Mouse (Mus musculus) liver (tissue): ENCODE data around the gene Clk2.
"Not testable (repeated sequence)": the region's sequence is repeated elsewhere in the genome, so short reads cannot be mapped to it uniquely, and the experiment has no call there.

Experiments
- DNase-seq: peaks from one replicate; pipeline ENCODE4 v3.0.0-alpha.2; 2020; ENCODE audit warnings: mixed read lengths

Gene Clk2

DNA sequence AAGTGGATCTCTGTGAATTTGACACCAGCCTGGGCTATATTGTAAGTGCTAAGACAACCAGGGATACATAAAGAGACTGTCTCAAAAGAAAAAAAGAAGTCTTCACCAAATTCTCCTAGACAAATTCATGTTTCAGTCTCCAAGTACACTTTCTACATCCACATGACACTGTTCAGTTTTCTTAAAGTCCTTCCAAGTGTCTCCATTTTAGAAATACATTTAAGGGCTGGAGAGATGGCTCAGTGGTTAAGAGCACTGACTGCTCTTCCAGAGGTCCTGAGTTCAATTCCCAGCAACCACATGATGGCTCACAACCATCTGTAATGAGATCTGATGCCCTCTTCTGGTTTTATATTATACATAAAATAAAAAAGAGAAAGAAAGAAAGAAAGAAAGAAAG is 3.4 kb upstream of the Clk2 start:
- DNase-seq = not testable (repeated sequence)

DNA sequence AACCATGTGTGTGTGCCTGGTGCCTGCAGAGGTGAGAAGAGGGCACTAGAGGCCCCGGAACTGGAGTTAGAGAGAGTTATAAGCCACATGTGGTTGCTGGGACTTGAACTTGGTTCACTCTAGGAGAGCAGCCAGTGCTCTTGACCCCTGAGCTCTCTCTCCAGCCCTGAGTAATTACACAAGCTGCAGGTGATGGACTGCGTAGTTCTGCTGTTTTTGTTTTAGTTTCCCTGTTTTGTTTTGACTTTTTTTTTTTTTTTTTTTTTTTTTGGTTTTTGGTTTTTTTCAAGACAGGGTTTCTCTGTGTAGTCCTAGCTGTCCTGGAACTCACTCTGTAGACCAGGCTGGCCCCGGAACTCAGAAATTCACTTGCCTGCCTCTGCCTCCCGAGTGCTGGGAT is 2.8 kb upstream of the Clk2 start:
- no peak for DNase-seq

GRCm38 (mm10) chr3:89163123-89163522 is 1.5 kb upstream of the Clk2 start:
- no peak for DNase-seq

- no peak for DNase-seq
These were observed 851 bp upstream of the Clk2 start for GRCm38 (mm10) chr3:89163643-89164245.

GRCm38 (mm10) chr3:89165268-89165870 is 774 bp downstream of the Clk2 start:
- DNase-seq = no peak

GRCm38 (mm10) chr3:89166945-89167344 is 2.4 kb downstream of the Clk2 start:
- DNase-seq = no peak

- DNase-seq = no peak
These were observed 10.2 kb downstream of the Clk2 start for GRCm38 (mm10) chr3:89174844-89175243.

- DNase-seq = no peak
These were observed 10.9 kb downstream of the Clk2 start for GRCm38 (mm10) chr3:89175544-89175943.

GRCm38 (mm10) chr3:89176421-89176820 is 11.8 kb downstream of the Clk2 start:
- no peak for DNase-seq

- DNase-seq = peak; percentile 92
These were observed 12.9 kb downstream of the Clk2 start, which contains the start of gene Scamp3 for GRCm38 (mm10) chr3:89177242-89178106. Scamp3 (plus strand) TSS chr3:89177473.

DNA sequence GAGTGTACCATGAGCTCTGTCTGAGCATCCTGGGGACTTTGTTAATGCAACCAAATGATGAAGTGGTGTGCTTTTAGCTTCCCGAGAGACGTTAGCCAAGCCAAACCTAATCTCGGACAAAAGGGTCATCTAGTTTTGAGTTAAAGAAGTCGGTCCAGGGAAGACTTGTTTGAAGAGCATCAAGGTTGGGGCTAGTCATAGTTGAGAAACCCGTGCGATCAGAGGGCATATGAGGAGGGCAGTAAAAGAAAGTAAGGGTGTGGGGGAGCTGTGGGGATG is 13.5 kb downstream of the Clk2 start:
- DNase-seq = no peak

DNA sequence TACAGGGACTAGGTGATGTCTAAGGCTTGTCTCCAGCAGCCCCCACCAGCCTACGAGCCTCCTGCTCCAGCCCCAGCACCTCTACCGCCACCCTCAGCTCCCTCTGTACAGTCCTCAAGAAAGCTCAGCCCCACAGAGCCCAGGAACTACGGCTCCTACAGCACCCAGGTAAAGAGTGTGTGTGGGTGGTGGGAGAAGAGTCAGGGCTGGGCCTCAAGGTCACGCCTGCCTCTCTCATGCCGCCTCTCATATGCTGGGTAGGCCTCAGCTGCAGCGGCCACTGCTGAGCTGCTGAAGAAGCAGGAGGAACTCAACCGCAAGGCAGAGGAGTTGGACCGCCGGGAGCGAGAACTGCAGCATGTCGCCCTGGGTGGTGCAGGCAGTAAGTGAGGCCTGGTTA is 14.5 kb downstream of the Clk2 start:
- no peak for DNase-seq

DNA sequence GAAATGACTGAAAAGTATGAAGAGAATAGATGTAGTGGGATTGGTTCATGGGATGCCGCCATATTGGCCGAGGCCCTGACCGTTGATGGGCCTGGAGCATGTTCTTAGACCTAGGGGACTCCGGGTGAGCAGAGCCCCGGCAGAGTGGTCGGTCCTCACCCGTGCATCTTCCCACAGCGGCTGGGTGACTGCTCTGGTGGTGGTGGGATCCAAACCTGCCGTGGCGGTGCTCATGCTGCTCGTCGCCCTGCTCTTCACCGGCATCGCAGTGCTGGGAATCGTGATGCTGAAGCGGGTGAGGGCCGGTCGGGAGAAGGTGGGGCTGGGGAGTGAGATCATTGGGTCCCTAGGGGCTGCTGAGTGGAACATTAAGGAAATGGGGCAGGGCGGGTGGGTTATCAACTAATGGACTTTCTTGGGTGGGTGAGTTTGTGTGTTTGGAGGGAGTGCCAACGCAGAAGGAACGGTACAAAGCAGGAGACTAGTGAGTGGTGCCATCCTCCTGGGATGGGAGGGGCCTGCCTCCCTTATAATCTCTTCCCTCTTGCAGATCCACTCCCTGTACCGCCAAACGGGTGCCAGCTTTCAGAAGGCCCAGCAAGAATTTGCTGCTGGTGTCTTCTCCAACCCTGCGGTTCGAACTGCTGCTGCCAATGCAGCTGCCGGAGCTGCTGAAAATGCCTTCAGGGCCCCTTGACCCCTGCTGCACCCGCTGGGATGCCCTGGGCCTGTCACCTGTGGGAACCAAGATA is 17.3 kb downstream of the Clk2 start:
- DNase-seq = no peak

- no peak for DNase-seq
These were observed 18.0 kb downstream of the Clk2 start for GRCm38 (mm10) chr3:89182531-89183057.

- DNase-seq = peak; percentile 85
These were observed 18.7 kb downstream of the Clk2 start, which contains the start of gene Fam189b for GRCm38 (mm10) chr3:89183058-89183958. Fam189b (plus strand) TSS chr3:89183143.

DNA sequence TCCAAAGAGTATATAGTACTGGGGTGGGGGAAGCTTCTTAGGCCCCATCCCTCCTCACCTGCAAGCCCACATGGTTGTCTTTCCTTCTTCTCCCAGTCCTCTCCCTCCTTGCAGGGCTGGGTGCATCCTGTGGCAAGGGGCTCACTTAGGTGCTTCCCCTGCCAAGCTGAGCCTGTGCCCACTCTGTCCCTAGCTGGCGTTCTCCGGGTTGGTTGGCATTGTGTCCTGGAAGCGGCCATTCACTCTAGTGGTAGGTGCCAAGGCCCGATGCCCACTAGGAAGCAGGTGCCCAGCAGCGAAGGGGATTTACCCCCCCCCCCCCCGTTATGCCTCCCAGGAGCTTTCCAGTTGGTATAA is 19.3 kb downstream of the Clk2 start:
- DNase-seq = no peak

DNA sequence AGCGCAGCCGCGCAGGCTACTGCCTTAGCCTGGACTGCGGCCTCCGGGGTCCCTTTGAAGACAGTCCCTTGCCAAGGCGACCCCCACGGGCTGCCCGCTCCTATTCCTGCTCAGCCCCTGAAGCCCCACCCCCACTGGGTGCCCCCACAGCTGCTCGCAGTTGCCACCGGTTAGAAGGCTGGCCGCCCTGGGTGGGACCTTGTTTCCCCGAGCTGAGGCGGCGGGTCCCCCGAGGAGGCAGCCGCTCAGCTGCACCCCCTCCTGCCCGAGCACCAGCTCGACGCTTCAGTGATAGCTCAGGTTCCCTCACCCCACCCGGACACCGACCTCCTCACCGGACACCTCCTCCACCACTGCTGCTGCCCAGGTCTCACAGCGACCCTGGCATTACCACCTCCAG is 22.6 kb downstream of the Clk2 start:
- DNase-seq = no peak

DNA sequence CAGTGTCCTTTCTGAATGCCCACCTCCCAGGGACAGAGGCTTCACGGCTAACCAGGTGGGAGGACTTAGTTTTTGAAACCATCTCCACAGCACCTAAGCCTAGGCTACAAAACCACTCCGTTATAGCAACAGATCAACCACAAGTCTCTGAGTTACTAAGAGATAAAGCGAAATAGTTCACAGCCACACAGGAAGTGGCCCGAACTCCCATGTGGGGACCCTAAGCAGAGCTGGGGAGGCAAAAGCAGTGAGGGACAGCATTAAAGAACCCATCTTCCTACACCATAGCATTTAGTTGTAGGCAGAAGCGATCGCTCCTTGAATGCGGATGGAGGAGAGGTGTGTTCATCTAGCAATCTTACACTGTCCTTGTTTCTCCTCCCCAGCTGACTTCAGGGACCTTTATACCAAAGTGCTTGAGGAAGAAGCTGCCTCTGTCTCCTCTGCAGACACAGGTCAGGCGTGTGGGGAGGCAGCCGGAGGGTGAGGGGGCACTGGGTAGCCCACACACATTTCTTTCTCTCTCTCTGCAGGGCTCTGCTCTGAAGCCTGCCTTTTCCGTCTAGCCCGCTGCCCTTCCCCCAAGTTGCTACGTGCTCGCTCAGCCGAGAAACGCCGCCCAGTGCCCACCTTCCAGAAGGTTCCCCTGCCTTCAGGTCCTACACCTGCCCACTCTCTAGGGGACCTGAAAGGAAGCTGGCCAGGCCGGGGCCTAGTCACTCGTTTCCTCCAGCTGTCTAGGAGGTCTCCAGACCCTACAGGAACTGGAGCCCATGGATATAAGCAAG is 23.3 kb downstream of the Clk2 start:
- no peak for DNase-seq

DNA sequence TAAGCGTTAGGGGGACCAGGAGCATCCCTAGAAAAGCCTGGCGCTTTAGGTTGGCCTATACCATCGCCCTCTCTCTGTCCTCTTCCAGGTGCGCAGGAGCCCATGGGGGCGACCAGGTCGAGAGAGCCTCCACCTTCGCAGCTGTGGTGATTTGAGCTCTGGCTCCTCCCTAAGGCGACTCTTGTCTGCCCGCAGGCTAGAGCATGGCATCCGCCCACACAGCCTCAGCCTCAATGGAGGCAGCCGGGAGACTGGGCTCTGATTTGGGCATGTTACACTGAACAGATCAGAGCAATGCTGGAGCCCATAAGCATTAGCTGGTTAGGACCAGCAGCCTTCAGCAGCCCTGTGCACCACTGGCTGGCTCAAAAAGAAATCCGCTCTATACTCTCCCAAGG is 23.9 kb downstream of the Clk2 start:
- no peak for DNase-seq

DNA sequence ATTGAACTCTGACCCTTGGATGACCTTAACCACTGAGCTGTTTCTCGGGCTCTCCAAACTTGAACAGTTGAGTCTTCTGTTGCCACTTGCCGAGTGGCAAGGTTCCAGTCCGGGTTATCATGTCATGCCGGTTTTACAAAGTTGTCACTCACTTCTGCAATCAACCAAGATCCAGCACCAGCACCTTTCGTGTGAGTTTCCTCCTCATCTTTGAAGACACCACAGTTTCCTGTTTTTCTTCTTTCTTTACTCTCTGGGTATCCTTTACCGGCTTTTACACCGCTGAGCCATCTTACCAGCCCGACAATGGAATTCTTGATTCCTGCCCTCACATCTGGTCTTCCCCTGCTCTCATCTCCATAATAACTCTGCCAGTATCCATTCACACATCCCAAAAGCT is 25.8 kb downstream of the Clk2 start:
- DNase-seq = no peak

GRCm38 (mm10) chr3:89193351-89193750 is 28.8 kb downstream of the Clk2 start:
- DNase-seq = no peak
